Mouse (Mus musculus) gastrocnemius, adult 18-20 months (tissue): ENCODE measurements around the gene Slc51a. TPM values are rescaled to one million over a fixed set of nuclear protein-coding genes. Genes with fewer than 3 reads are reported as not detected.

ENCODE experiments used
- DNase-seq: peaks from one replicate; pipeline ENCODE4 v3.0.0; 2021; ENCODE audit warnings: low spot score
- total RNA-seq, 2 experiments: library from RNA; stranded (reverse); gene quantifications; 2 replicates each; pipeline ENCODE4 v1.2.3; 2021

Gene Slc51a
- total RNA-seq, 2 experiments from 2014 or later: not detected

- DNase-seq: peak; percentile 69
Observed at GRCm38 (mm10) chr16:32434066-32434465, 53.6 kb downstream of the Slc51a start.

DNA sequence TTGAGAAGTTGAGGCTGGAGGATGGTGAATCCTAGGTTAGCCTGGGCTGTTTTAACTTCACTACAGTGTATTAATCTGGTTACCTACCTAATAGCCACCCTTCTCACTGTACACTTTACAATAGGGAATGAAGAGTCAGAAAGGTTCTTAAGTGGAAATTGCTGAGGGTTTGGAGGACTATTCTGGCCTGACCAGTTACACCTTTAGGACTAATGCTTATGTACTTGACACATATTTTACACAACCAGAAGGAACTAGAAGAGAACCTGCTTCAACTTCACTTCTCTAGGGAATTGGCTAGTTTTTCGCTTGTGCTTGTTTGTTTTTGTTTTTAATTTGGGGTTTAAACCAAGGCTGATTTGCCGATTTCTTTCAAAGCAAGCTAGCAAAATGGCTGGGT is 54.5 kb downstream of the Slc51a start:
- no peak for DNase-seq

DNA sequence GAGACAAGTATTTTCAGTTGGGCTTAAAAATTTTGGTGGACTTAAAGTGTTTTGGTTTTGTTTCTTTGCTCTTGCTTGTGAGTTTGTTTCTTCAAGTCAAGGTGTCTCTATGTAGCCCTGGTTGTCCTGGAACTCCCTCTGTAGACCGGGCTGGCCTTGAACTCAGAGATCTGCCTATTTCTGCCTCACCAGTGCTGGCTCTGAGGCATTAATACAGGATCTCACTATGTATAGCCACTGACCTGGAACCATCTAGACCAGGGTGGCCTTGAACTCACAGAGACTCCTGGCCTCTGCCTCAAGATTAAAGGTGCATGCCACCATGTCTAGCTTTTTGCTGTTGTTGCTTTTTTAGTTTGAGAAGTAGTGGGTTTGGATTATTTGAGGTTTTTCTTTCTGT is 55.8 kb downstream of the Slc51a start:
- DNase-seq: no peak

DNA sequence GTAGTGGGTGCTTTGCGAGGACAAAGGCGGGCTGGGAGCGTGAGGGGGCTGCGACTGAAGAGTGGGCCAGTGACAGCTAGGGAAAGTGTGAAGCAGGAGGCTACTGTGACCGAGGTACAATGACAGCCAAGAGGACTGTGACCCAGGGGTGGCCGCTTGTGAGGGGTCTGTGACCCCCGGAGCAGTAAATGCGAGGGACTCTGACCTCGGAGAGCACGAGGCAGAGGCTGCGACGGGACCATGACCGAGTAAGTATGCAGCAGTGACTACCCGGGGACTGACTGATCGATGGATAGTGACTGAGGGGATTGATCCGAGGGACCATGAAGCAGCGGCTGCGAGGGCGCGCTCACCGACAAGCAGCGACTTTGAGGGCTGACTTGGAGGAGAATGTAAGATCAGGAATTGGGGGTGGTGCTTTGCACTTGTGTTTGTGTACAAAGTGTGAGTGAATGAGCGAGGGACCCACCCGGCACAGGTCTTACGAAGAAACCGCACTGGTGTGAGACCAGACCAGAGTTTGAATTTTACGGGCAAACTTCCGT is 56.6 kb downstream of the Slc51a start:
- no peak for DNase-seq

GRCm38 (mm10) chr16:32430474-32431046 is 57.1 kb downstream of the Slc51a start, which contains the start of gene Pcyt1a:
Pcyt1a (plus strand) TSS chr16:32430921.
- peak; percentile 88 for DNase-seq

DNA sequence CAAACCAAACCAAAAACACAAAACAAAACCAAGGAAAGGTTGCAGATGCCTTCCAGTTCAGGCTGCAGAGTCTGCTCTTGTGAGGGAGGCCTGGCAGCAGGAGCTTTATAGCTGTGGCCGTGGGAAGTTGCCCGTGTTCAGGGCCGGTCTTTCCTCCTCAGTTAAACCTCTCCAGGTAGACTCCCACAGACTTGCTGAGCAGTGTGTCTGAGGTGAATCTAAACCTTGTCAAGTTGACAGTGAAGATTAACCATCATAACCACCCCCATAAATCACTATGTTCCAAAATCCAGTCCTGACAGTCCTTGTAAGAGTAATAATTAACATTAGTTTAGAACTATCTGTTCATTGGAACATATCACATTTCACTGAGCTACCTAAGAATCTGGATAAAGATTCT is 60.2 kb downstream of the Slc51a start:
- DNase-seq: no peak

Other genes with a start within 250 kb of the Slc51a start
- gene Fbxo45, start 240.7 kb downstream of the Slc51a start, total RNA-seq: 10 to 100 TPM; 16.1 to 16.7 TPM
- 1 to 10 TPM; 5.2 to 7.4 TPM for gene Wdr53, start 240.7 kb downstream of the Slc51a start, total RNA-seq
- gene Smco1, start 216.4 kb downstream of the Slc51a start, total RNA-seq: 10 to 100 TPM; 58.3 to 81.5 TPM
- gene Rnf168, start 210.4 kb downstream of the Slc51a start, total RNA-seq: 1 to 10 TPM; 8.7 to 8.9 TPM
- gene Ubxn7, start 155.6 kb downstream of the Slc51a start, total RNA-seq: 10 to 100 TPM; 13.0 to 15.3 TPM
- gene Tm4sf19, start 87.4 kb downstream of the Slc51a start, total RNA-seq: not detected
- gene Tctex1d2, start 68.2 kb downstream of the Slc51a start, total RNA-seq: 1 to 10 TPM; 5.2 to 5.5 TPM
- 100 to 1,000 TPM; 124 to 125 TPM for gene Pcyt1a, start 57.0 kb downstream of the Slc51a start, total RNA-seq
- not detected for gene Zdhhc19, start 8.4 kb upstream of the Slc51a start, total RNA-seq
- 10 to 100 TPM; 51.9 to 58.7 TPM for gene Tfrc, start 121.0 kb upstream of the Slc51a start, total RNA-seq
- gene Tnk2, start 156.0 kb upstream of the Slc51a start, total RNA-seq: 10 to 100 TPM; 44.9 to 46.5 TPM
- gene Muc4, start 248.0 kb upstream of the Slc51a start, total RNA-seq: under 1 TPM; 0.02 to 0.41 TPM